Mouse (Mus musculus): ENCODE results near the gene Uqcrh. TPM values are rescaled to one million over a fixed set of nuclear protein-coding genes. Genes with fewer than 3 reads are reported as not detected.

Gene Uqcrh
- polyA plus RNA-seq, 1 experiment: 5,170 TPM

GRCm38 (mm10) chr4:116075631-116076368 lies 929 bp upstream of the Uqcrh start:
- peak overlapping the region; percentile 81 for H3K27ac ChIP-seq (replicated peaks; ENCODE audit: low read depth, low read length)
- peak overlapping the region; percentile 93 for H3K4me3 ChIP-seq (ENCODE audit: insufficient read depth, low read depth, low read length)
- H3K4me1 ChIP-seq (ENCODE audit: control insufficient read depth, insufficient read depth, insufficient read length, low read length): peaks cover 13% of the 10 kb centered on the region; the same call in 1 of the 2 replicates

- peaks cover 13% of the 10 kb centered on the region; the same call in 1 of the 2 replicates for H3K4me1 ChIP-seq (ENCODE audit: control insufficient read depth, insufficient read depth, insufficient read length, low read length)
- H3K4me3 ChIP-seq (ENCODE audit: insufficient read depth, low read depth, low read length): peak overlapping the region; percentile 91
- peak overlapping the region; percentile 92 for H3K27ac ChIP-seq (replicated peaks; ENCODE audit: low read depth, low read length)
Observed at GRCm38 (mm10) chr4:116074145-116074675, 661 bp downstream of the Uqcrh start.

- H3K4me3 ChIP-seq (ENCODE audit: insufficient read depth, low read depth, low read length): peak overlapping the region; percentile 41
- peaks cover 13% of the 10 kb centered on the region; the same call in 1 of the 2 replicates for H3K4me1 ChIP-seq (ENCODE audit: control insufficient read depth, insufficient read depth, insufficient read length, low read length)
- H3K27ac ChIP-seq (replicated peaks; ENCODE audit: low read depth, low read length): no peak overlapping the region
Observed at GRCm38 (mm10) chr4:116073146-116073545, 1.7 kb downstream of the Uqcrh start.

- H3K4me3 ChIP-seq (ENCODE audit: insufficient read depth, low read depth, low read length): no peak overlapping the region
- no peak overlapping the region for H3K27ac ChIP-seq (replicated peaks; ENCODE audit: low read depth, low read length)
- H3K4me1 ChIP-seq (ENCODE audit: control insufficient read depth, insufficient read depth, insufficient read length, low read length): 0 out of 2 replicates have a peak, but pooled peaks cover 4% of the 10 kb centered on the region
Observed at GRCm38 (mm10) chr4:116070116-116070515, 4.8 kb downstream of the Uqcrh start.

- H3K27ac ChIP-seq (replicated peaks; ENCODE audit: low read depth, low read length): no peak overlapping the region
- H3K4me1 ChIP-seq (ENCODE audit: control insufficient read depth, insufficient read depth, insufficient read length, low read length): no peaks in the 10 kb centered on the region
- no peak overlapping the region for H3K4me3 ChIP-seq (ENCODE audit: insufficient read depth, low read depth, low read length)
Observed at GRCm38 (mm10) chr4:116063855-116064254, 11.0 kb downstream of the Uqcrh start.

- Histone ChIP-seq H3K27ac (replicated peaks; ENCODE audit: low read depth, low read length) (no peak overlapping the region), H3K4me3 (ENCODE audit: insufficient read depth, low read depth, low read length) (no peak overlapping the region), H3K4me1 (ENCODE audit: control insufficient read depth, insufficient read depth, insufficient read length, low read length) (no peaks in the 10 kb centered on the region)
Observed at GRCm38 (mm10) chr4:116059012-116059726, 15.7 kb downstream of the Uqcrh start.

- Histone ChIP-seq H3K27ac (replicated peaks; ENCODE audit: low read depth, low read length) (no peak overlapping the region), H3K4me1 (ENCODE audit: control insufficient read depth, insufficient read depth, insufficient read length, low read length) (peaks cover under 1% of the 10 kb centered on the region; the same call in 1 of the 2 replicates), H3K4me3 (ENCODE audit: insufficient read depth, low read depth, low read length) (no peak overlapping the region)
Observed at GRCm38 (mm10) chr4:116057559-116057958, 17.3 kb downstream of the Uqcrh start.

- H3K27ac ChIP-seq (replicated peaks; ENCODE audit: low read depth, low read length): peak within 1 kb of the TSS; percentile 93
- peak within 1 kb of the TSS; percentile 83 for H3K4me3 ChIP-seq (ENCODE audit: insufficient read depth, low read depth, low read length)
- peaks cover 3% of the 10 kb centered on the region; the same call in 1 of the 2 replicates for H3K4me1 ChIP-seq (ENCODE audit: control insufficient read depth, insufficient read depth, insufficient read length, low read length)
Observed at GRCm38 (mm10) chr4:116053399-116053961, 21.4 kb downstream of the Uqcrh start, which contains the start of gene Nsun4. TSS of gene Nsun4 (minus strand) at chr4:116053876.

- Histone ChIP-seq H3K27ac (replicated peaks; ENCODE audit: low read depth, low read length) (peak overlapping the region; percentile 93), H3K4me3 (ENCODE audit: insufficient read depth, low read depth, low read length) (peak overlapping the region; percentile 83), H3K4me1 (ENCODE audit: control insufficient read depth, insufficient read depth, insufficient read length, low read length) (peaks cover 3% of the 10 kb centered on the region; the same call in 1 of the 2 replicates)
Observed at GRCm38 (mm10) chr4:116052526-116053293, 22.2 kb downstream of the Uqcrh start.

- Histone ChIP-seq H3K4me3 (ENCODE audit: insufficient read depth, low read depth, low read length) (no peak overlapping the region), H3K27ac (replicated peaks; ENCODE audit: low read depth, low read length) (no peak overlapping the region), H3K4me1 (ENCODE audit: control insufficient read depth, insufficient read depth, insufficient read length, low read length) (peaks cover 3% of the 10 kb centered on the region; the same call in 1 of the 2 replicates)
Observed at GRCm38 (mm10) chr4:116049211-116049610, 25.7 kb downstream of the Uqcrh start.

- H3K27ac ChIP-seq (replicated peaks; ENCODE audit: low read depth, low read length): no peak overlapping the region
Observed at GRCm38 (mm10) chr4:116048130-116048920, 26.5 kb downstream of the Uqcrh start.

GRCm38 (mm10) chr4:116047681-116048080 lies 27.2 kb downstream of the Uqcrh start:
- Histone ChIP-seq H3K4me3 (ENCODE audit: insufficient read depth, low read depth, low read length) (no peak overlapping the region), H3K27ac (replicated peaks; ENCODE audit: low read depth, low read length) (no peak overlapping the region), H3K4me1 (ENCODE audit: control insufficient read depth, insufficient read depth, insufficient read length, low read length) (peaks cover 3% of the 10 kb centered on the region; the same call in 1 of the 2 replicates)

More at GRCm38 (mm10) chr4:116048130-116048920, 26.5 kb downstream of the Uqcrh start:
- Histone ChIP-seq H3K4me3 (ENCODE audit: insufficient read depth, low read depth, low read length) (no peak overlapping the region), H3K4me1 (ENCODE audit: control insufficient read depth, insufficient read depth, insufficient read length, low read length) (peaks cover 3% of the 10 kb centered on the region; the same call in 1 of the 2 replicates)

GRCm38 (mm10) chr4:116046604-116047003 lies 28.3 kb downstream of the Uqcrh start:
- Histone ChIP-seq H3K4me1 (ENCODE audit: control insufficient read depth, insufficient read depth, insufficient read length, low read length) (no peaks in the 10 kb centered on the region), H3K27ac (replicated peaks; ENCODE audit: low read depth, low read length) (no peak overlapping the region), H3K4me3 (ENCODE audit: insufficient read depth, low read depth, low read length) (no peak overlapping the region)

GRCm38 (mm10) chr4:116042186-116042585 lies 32.7 kb downstream of the Uqcrh start:
- H3K4me3 ChIP-seq (ENCODE audit: insufficient read depth, low read depth, low read length): no peak overlapping the region
- H3K27ac ChIP-seq (replicated peaks; ENCODE audit: low read depth, low read length): no peak overlapping the region
- no peaks in the 10 kb centered on the region for H3K4me1 ChIP-seq (ENCODE audit: control insufficient read depth, insufficient read depth, insufficient read length, low read length)

All from brown adipose tissue, adult 24 weeks (tissue).